Mouse (Mus musculus) mature B cell (primary cell): ENCODE measurements around the gene Macrod2.

ENCODE experiments used
- in situ Hi-C: fragments of 300-500 bp; cut with MboI; formaldehyde crosslinking; loops from 2 replicates; pipeline ENCODE4 v1.14.3; 2019

The Macrod2 gene

DNA sequence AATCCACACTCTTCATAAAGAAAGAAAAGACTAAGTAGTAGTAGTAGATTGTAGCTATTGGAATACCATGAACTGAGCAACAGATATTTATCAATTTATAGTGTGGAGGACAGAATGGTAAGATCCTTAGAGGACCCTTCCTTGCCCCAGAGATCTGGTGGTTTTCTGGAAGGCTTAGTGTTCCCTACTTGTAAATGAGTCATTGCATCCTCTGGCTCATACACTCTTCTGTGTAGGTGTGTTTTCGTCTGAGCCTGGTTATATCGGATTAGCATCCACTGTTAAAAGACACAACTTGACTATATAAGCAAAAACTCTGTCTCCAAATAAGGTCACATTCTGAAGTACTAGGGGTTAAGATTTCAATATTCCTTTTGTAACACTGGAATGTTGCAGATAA is 905.9 kb downstream of the Macrod2 start:
- in situ Hi-C loops, result no loop called here

DNA sequence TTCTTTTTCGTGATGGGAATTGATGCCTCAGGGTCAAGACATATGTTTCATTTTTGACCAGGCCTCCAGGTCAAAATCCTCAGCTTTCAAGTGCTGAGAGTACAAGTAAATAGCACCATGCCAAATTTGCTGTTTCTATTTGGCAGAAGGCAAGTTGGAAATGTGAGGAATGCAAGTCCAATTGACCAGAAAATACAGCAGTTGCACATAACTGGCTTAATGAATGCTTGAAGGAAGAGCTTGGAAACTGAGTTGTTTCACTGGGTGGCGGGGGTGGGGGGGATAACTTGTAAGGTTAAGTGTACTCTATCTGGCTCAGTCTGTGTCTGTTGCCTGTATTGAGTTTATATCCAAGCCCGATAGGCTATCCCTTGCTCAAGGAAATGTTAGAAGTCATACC is 913.3 kb downstream of the Macrod2 start:
- in situ Hi-C loops, result no loop called here

DNA sequence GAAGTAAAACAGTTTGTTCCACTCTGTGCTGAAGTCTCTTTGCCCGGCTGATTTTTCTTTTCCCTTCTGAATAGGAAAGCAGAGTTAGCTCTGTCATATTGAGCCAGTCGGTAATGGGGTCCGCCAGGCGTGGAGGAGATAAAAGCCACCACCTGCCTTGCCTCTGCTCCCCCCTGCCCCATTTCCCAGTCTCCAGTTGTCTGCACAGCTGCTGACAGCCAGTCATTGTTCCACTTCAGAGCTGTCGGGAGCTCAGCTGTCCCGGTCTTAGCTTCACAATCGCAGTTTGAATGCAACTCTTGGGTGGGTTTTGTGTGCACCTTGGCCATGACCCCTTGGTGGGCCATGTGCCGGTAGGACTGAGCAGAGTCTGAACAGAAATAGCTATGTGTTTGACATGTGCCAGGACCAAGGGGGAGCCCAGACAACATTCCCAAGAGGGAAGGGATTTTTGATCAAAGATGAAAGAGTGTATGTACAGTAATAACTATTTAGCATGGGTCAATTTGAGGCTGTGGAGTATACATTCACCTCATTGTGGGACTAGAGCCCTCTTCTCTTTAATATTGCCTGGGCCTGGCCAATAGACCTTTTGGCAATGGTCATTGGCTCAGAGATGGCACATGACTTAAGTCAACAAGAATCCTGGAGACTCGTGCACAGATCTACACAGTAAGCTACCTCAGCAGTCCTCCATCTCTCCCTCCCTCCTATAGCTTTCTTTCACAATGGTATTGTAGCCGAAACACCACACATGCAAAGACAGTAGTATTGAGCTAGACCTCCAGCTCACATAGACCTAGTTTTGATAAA is 917.2 kb downstream of the Macrod2 start:
- in situ Hi-C loops, result no loop called here

DNA sequence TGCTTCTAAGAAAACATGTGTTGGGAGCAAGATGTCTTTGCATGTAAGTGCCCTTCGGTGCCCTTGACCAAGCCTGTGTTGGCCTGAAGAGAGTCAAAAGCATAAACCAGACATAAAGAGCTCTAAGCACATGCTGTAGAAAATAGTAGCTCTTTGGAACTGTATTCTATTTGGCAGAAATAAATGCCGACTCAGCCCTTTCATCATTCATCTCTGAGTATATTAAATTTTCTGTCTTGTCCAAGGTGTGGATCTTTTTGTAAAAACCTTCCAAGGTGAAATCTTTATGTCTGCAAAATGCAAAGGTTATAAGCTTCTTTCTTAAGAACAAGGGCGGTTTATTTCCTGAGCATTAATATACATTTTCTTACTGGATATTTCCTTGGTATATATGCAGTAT is 920.2 kb downstream of the Macrod2 start:
- in situ Hi-C loops, result no loop called here

DNA sequence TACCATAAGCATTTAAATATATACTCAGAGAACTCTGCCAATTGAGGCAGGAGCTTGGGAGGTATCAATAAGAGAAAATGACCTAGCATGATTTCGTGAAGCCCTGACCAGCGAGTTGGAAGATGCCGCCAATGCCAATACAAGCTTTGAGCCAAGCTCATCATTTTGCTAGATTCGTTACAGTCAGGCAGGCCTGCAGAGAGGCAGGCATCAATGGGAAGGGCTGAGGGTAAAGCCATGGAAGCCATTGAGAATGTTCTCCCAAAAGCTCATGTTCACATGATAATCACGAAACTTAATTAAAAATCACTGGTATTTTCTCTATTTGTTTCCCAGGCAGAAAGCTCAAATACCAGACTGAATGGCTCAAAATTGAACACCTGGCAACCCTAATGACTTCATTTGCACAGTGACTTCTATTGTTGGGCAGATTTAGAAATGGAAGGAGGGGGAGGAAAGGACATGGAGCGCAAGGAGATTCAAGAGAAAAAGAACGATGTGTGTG is 928.9 kb downstream of the Macrod2 start:
- in situ Hi-C loops, result no loop called here

DNA sequence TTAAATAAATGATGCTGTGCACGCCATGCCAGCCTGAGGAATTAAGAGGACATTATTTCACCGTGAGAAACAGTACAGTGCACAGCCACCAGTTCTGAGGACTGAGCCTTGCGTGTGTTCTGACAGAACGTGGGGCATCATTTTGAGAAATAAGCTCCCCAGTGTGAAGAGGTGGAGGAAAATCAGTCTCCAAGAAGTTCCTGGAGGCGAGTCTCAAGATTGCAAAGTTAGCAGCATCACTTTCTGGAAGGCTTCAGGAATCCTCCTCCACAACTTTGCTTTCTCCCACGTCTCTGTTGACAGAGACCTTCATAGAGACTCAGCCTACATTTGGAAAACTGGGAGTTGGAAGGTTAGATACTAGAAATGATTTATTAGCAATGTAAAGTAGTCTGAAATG is 932.2 kb downstream of the Macrod2 start:
- in situ Hi-C loops, result no loop called here

DNA sequence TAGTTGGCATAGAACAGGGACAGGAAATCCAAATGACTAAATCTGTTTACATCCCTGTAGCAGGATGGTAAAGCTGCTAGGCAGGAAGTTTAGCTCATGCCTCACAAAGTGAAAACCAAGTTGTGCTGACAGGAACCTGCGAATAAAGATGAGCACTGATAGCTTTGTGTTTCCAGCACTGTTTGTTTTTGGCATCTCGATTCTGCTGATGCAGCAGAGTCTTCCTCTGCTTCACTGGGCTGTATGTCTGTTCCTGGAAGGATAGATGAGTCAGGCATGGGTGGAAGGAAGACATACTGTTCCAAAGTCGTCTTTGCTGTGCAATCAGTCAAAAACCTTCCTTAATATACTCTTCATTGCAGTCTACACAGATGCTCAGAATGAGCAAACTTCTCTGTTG is 942.6 kb downstream of the Macrod2 start:
- in situ Hi-C loops, result no loop called here

DNA sequence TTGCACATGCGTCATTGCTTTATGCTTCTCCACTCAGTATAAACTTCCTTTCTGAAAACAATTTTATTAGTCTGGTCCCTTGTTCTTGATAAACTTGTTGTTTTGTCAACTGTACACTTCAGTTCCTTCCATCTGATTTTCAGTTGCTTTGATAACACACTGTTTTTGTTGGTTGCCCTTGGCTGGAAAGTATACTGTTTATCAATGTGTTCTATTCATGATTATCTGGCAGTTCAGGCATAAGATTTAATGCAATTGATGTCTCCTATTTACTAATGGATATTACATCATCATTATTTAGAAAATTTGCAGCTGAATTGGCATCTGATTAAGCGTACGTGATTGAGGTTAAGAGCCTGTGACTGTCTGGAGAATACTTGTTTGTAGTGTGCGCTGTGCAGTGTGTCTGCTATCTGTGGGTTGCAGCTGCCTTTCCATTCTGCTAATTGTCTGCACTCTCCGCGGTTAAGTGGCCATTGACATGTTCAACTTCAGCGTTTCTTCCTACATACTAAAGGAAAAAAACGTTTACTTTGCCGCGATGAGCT is 949.0 kb downstream of the Macrod2 start:
- in situ Hi-C loops, result no loop called here

DNA sequence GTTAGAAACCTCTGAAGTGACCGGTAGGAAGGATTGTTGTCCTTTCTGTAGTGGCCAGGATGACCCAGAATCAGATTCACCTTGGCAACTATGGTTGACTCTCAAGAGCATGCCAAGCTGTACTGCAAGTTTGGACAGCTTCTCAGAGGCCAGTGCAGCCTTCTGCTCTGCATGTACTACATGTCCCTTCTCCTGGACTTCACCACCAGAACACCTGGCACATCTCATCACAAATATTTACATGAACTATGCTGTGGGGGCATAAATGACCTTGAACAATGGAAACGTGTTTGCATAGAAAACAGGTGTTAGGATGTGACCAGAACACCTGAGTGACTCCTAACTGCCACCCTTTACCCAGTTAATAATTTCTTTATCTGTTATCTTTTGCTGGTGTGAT is 957.5 kb downstream of the Macrod2 start:
- in situ Hi-C loops, result no loop called here

DNA sequence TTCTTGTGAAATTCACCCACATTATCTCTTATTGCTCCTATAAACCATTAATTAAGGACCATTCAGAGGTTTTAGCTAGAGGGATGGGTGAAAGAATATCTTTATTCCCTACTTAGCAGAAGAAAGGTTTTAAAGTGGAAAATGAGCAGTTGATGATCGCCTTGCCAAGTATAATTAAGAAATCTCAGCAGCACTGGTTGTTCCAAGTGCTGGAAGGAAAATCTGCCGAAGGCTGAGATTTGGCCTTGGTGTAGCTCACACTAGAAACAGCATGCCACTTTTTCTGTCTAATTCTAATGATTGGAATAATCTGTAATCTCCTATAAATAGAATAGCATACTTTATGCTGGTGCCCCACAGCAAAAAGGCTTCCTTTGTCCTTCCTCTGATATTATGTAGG is 993.5 kb downstream of the Macrod2 start:
- in situ Hi-C loops, result no loop called here

DNA sequence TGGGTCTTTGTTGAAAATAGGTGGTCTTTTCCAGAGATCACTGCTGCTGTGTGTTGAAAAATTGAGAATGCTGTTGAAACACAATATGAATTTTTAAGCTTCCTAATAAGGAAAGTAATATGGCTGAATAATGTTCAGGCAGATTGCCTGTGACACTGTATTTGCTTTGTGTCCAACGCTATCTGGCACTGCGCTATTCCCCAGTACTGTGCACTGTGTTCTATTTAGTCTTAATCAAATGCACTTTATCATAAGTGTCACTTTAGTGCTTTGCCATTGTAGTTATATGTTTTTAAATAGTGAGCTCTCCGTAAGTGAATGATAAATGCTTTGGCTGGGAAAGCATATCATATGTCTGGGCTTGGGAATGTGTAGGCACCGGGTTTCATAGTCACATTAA is 996.1 kb downstream of the Macrod2 start:
- in situ Hi-C loops, result no loop called here

DNA sequence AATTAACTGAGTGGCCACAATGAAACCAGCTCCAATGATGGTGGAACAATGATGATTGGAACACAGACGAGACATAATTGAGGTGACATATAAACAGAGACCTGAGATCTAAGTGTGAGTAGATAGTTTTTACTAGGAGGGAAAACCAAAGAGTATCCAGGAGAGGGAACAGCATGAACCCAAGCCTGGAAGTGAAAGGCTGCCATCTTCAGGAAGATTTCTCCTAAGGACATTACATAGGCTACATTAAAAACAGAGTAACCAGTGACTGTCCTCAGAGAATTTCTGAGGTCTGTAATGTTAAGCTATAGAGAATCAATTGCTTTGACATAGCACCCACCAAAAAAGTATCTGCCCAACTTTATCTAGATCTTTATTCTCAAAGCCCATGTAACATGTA is 999.7 kb downstream of the Macrod2 start:
- in situ Hi-C loops, result no loop called here

DNA sequence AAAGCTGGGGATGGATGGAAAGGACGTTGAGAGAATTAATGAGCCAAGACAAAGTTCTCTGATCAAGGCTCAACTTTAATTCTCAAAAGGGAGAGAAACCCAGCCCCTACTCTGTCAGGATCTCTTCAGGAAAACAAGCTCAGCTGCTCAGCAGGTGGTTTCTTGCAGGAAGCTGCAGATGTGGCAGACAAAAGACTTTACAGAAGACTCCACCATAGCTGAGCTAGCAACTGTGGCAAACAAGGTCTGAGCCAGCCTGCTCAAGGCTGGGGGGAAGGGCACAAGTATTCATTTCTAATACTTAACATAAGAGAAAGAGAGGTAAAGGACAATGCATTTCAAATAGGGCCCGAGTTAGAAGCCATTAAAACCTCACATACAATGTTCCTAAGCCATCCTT is 1013.7 kb downstream of the Macrod2 start:
- in situ Hi-C loops, result no loop called here

DNA sequence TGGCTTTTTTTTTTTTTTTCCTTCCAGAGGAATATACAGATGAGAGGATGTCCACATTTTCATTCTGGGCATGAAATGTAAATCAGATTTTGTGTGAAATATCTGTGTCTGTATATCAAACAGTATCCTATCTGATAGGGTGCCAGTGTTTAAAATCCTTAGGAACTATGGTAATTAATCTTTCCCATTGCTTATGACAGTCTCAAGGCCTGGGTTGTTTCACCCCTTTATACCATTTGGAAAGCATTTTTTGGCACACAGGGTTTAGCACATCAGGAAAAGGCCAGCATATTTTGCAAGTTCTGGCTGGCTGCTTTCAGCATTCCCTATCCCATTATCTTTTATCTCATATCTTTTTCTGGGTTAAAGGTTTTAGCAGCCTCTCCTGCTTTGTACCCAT is 1021.3 kb downstream of the Macrod2 start:
- in situ Hi-C loops, result no loop called here

DNA sequence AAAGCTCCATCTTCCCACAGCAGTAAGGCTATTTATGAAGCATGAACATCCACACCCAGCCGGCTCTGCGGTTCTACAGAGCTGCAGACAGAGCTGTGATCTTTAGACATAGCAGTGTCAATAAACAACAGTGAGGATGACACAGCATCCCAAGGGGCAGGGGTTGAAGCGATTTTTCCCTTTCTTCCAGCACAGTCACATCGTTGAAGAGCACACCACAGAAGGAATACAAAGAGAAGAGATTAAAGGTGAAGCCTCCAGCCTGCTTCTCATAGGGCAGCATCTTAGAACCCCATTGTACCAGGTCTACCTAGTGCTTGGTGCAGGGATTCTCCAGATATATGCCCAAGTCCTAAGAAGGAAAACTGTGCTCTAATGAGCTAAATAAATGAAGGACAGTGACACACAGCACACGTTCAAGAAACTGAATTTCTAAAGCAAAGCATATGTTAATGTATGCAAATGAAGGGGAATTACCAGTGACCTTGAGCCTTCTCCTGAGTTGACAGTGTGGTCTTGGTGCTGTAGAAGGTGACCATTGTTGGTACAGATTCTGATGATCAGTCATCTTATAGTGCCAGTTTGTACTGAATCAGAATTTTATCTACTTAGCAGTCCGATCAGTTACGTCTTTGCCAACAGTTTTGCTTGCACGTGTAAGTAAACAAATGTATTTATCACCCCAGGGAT is 1021.9 kb downstream of the Macrod2 start:
- in situ Hi-C loops, result no loop called here

DNA sequence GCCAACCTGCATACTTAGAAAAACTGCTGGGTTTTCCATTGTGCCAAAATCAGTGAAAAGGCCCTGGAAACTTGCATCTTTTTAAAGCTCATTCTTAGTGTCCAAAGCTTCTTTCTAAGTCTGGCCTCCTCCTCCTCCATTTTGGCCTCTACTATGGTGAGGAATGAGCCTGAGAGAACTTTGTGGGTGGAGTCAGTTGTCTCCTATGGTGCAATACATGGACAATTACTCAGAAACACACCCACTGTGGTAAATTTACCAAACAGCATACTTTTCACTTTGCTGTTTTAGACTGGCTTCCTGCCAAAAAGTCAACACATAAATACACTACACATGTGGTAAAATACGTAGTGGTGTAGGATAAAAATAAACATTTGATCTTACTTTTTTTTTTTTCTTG is 1024.7 kb downstream of the Macrod2 start:
- in situ Hi-C loops, result no loop called here

DNA sequence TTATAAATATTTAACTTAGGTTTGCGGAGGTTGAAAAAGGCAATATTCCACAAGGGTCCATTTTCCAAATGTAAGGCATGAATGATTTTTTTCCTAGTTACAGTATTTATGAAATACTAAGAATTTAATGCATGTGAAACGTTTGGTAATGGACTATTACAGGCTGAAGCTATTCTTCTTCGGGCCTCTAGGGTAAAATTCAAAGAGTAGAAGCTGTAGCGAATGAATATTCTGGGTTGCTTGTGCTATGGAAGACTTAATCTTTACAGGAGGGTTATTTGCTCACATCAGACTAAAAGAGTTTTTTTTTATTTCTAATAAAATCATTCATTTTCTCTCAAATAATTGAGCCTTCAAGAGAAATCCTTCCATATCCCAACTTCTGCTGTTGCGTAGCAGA is 1039.0 kb downstream of the Macrod2 start:
- in situ Hi-C loops, result no loop called here

DNA sequence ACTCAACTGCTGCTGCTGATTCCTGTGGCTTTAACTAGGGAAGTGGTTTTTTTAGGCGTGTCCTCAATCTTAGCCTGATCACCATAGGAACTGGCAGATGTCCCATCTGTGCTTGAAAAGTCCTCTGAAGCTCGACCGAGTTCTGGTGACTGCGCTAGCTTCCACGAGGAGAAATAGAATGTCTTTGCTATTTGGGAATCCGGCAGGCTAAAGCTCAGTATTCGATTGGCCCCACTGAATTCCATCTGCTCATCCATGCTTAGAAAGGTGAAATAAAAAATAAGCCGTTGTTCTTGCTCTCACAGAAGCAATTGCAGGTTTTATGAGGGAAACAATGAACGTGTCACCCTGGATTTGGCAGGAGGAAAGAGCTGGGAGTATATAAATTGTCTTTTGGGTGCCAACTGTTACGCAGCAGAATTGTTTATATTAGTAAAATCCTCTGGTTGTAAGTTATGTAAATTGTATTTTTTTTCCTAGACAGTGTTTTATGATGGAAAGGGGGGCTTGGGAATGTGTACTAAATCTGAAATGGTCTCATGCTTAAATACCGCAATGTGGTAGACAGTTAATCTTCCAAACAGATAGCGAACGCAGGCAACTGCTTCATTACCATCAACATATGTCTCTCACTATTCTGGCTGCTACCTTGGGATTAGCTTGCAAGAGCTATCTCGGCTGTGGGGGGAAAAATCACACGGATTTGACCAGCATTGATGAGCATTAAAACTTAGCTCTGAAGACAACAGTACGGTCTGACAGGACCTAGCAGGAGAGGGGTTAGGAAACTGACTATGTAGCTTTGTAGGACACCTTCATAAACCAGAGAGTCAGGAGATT is 1039.8 kb downstream of the Macrod2 start:
- in situ Hi-C loops, result no loop called here

DNA sequence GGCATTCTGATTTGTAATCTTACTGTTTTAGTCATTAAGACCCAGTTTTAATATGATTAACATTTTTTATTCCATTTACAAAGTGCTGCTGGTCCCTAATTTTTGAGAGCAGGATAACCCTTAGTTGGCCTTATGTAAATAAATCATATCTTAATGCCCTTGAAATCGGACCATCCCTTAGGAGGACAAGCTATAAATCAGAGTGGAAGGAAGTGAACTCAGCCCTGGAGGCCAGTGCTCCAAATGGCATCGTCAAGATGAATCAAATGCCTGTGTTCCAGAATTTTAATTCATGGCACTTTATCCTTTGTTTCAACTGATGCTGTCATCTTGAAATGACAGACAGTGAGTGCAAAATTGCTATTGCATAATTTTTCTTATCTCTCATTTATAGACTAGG is 1046.8 kb downstream of the Macrod2 start:
- in situ Hi-C loops, result no loop called here

DNA sequence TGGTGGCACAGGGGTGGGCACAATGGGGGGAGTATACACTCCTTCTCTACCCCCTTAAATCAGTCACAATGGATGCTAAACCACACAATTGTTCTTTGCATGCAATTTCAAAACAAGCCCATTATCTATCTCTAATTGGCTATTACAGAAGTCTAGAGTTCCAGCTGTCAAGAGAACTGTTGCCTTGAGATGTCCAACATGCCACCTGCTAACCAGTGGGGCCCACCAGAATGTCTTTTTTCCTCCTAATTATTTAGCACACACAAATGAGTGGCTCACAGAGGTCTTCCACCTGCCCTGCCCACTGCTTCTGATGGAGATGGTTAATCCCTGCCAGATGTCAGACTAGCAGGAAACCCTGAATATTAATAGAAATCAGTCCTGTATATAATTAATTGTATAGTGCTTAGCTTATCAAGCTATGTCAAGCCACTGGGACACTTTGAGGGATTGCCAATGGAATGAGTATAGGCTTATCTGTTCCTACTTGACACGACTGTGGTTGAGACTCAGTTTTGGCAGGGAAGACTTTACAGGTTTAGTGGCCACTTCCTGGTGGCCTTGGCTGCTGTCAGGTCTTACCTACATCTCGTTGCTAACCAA is 1054.1 kb downstream of the Macrod2 start:
- in situ Hi-C loops, result no loop called here

DNA sequence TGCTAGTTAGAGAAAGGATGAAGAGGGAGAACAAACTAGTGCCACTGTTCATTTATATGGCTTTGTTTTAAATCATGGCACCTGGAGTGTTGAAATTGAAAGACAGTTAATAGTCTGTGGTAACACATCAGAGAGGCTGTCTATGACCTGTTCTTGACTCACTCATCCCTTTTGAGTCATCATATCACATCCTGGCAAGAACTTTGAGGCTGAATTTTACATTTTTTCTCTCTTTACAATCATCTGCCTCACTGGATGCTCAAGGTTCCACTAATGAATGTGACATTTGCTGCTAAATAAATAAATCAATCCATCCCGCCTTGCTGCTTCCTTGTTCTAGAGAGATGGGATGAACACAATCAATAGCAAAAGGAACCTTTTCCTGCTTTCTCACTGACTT is 1068.8 kb downstream of the Macrod2 start:
- in situ Hi-C loops, result no loop called here

DNA sequence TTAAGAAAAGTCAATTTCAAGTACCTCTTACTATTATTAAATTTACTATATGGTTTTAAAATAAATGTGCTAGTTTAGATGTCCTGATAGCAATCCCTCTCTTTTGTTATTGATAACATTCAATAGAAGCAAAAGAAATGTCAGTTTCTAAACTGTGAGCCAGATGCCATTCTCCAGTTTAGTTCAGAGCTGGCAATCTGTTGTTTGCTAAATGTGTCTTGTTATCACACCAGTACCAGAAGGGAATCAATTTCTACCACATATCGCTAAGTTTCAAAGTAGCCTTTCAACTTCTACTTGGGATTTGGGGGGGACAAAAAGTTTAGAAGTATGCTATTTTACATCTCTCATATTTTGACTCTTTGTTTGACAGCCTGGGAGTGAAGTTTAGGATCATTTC is 1077.7 kb downstream of the Macrod2 start:
- in situ Hi-C loops, result no loop called here
